Mouse (Mus musculus) intestine, embryonic 14.5 days (tissue): Measurements from ENCODE around the gene Actr6. TPM values are rescaled to one million over a fixed set of nuclear protein-coding genes. Genes with fewer than 3 reads are reported as not detected.
"Not testable (repeated sequence)": the region's sequence is repeated elsewhere in the genome, so short reads cannot be mapped to it uniquely, and the experiment has no call there.

Experiments used
- ATAC-seq: fragments of 200-750 bp; cut with Nextera tagmentation; replicated peaks from 2 replicates; pipeline ENCODE4 v1.8.0; 2017; ENCODE audit warnings: low read depth, moderate number of reproducible peaks, moderate TSS enrichment, moderate library complexity; ENCODE audit not compliant: low FRiP score, low TSS enrichment
- DNase-seq: peaks from one replicate; pipeline ENCODE4 v3.0.0-alpha.2; 2018; ENCODE audit warnings: low spot score
- H3K27ac ChIP-seq: fragments of 300-500 bp; sonication (generic); 2 replicates; pipeline ENCODE4 v1.5.1; 2014; ENCODE audit warnings: low read depth, mild to moderate bottlenecking, control low read depth
- H3K27me3 ChIP-seq: fragments of 300-500 bp; sonication (generic); replicated peaks from 2 replicates; pipeline ENCODE4 v1.6.1; 2014; ENCODE audit warnings: low read length, control low read depth; ENCODE audit not compliant: control insufficient read depth, insufficient read depth
- H3K36me3 ChIP-seq: fragments of 300-500 bp; sonication (generic); 2 replicates; pipeline ENCODE4 v1.6.1; 2014; ENCODE audit warnings: low read length, control low read depth; ENCODE audit not compliant: control insufficient read depth, insufficient read depth
- H3K4me1 ChIP-seq: fragments of 300-500 bp; sonication (generic); replicated peaks from 2 replicates; pipeline ENCODE4 v1.6.1; 2014; ENCODE audit warnings: low read length, control low read depth, mixed read lengths; ENCODE audit not compliant: control insufficient read depth, insufficient read depth
- H3K4me2 ChIP-seq: fragments of 300-500 bp; sonication (generic); 2 replicates; pipeline ENCODE4 v1.6.1; 2014; ENCODE audit warnings: low read length
- H3K4me3 ChIP-seq: fragments of 300-500 bp; sonication (generic); 2 replicates; pipeline ENCODE4 v1.5.1; 2014; ENCODE audit warnings: low read depth, low read length, control low read depth, mixed read lengths
- H3K9ac ChIP-seq: fragments of 300-500 bp; sonication (generic); 2 replicates; pipeline ENCODE4 v1.6.1; 2014; ENCODE audit warnings: mild to moderate bottlenecking, low read length
- H3K9me3 ChIP-seq: fragments of 300-500 bp; sonication (generic); 2 replicates; pipeline ENCODE4 v1.6.1; 2016; ENCODE audit warnings: low read length, control low read depth; ENCODE audit not compliant: control insufficient read depth
- WGBS: fragments of 180-500 bp; shearing (Covaris S2); extraction: QIAGEN DNeasy Blood & Tissue Kit; methylation state at CpG from one replicate; pipeline ENCODE4 v1.1.7; 2014; 5-methylcytosine and 5-hydroxymethylcytosine counted together
- polyA plus RNA-seq: library from polyadenylated mRNA; unstranded; fragments of >200 nt; fragmentation: Nextera tagmentation; extraction: Ambion mirVana; gene quantifications from 2 replicates; pipeline ENCODE4 v1.2.1, GENCODE M21; 2014

Actr6 gene
- polyA plus RNA-seq, 1 experiment from 2014 or later: 26.0 TPM

- 0 out of 2 replicates have a peak, but pooled peaks cover 3% of the 10 kb centered on the region for H3K36me3 ChIP-seq
- no peak overlapping the region for H3K9ac ChIP-seq
- H3K4me1 ChIP-seq: peaks cover 6% of the 10 kb centered on the region
- no peaks in the 10 kb centered on the region for H3K9me3 ChIP-seq
- no peak overlapping the region for H3K27ac ChIP-seq
- H3K4me3 ChIP-seq: no peak overlapping the region
- no peak overlapping the region for H3K4me2 ChIP-seq
- ATAC-seq: no peak
- no peak for DNase-seq
- H3K27me3 ChIP-seq: no peaks in the 10 kb centered on the region
- 87% methylated on average over 4 of the region's 4 CpGs for WGBS
Measured at GRCm38 (mm10) chr10:89681706-89682105, 50.4 kb downstream of the Actr6 start.

- H3K9ac ChIP-seq: no peak overlapping the region
- no peak for DNase-seq
- H3K9me3 ChIP-seq: no peaks in the 10 kb centered on the region
- H3K36me3 ChIP-seq: 0 out of 2 replicates have a peak, but pooled peaks cover 3% of the 10 kb centered on the region
- no peak overlapping the region for H3K27ac ChIP-seq
- no peaks in the 10 kb centered on the region for H3K27me3 ChIP-seq
- no peak overlapping the region for H3K4me3 ChIP-seq
- H3K4me2 ChIP-seq: no peak overlapping the region
- WGBS: 86% methylated on average over 3 of the region's 3 CpGs
- H3K4me1 ChIP-seq: peaks cover 6% of the 10 kb centered on the region
- no peak for ATAC-seq
Measured at GRCm38 (mm10) chr10:89680517-89680916, 51.6 kb downstream of the Actr6 start.

- Histone ChIP-seq H3K27ac (no peak overlapping the region), H3K9ac (no peak overlapping the region), H3K4me2 (no peak overlapping the region), H3K9me3 (no peaks in the 10 kb centered on the region), H3K36me3 (0 out of 2 replicates have a peak, but pooled peaks cover 3% of the 10 kb centered on the region), H3K4me1 (no peaks in the 10 kb centered on the region), H3K4me3 (no peak overlapping the region), H3K27me3 (no peaks in the 10 kb centered on the region)
- ATAC-seq (no peak), DNase-seq (no peak)
- 95% methylated on average over 1 of the region's 1 CpGs for WGBS
Measured at GRCm38 (mm10) chr10:89679448-89679847, 52.6 kb downstream of the Actr6 start.

GRCm38 (mm10) chr10:89678054-89678453 lies 54.0 kb downstream of the Actr6 start:
- ATAC-seq: no peak
- Histone ChIP-seq H3K4me2 (no peak overlapping the region), H3K9me3 (no peaks in the 10 kb centered on the region), H3K36me3 (0 out of 2 replicates have a peak, but pooled peaks cover 3% of the 10 kb centered on the region), H3K27me3 (no peaks in the 10 kb centered on the region), H3K9ac (no peak overlapping the region), H3K4me1 (no peaks in the 10 kb centered on the region), H3K4me3 (no peak overlapping the region), H3K27ac (no peak overlapping the region)
- 95% methylated on average over 4 of the region's 4 CpGs for whole genome bisulfite sequencing
- no peak for DNase-seq

GRCm38 (mm10) chr10:89676609-89677008 lies 55.5 kb downstream of the Actr6 start:
- DNase-seq: no peak
- Histone ChIP-seq H3K36me3 (0 out of 2 replicates have a peak, but pooled peaks cover 3% of the 10 kb centered on the region), H3K27ac (no peak overlapping the region), H3K27me3 (no peaks in the 10 kb centered on the region), H3K9me3 (no peaks in the 10 kb centered on the region), H3K9ac (no peak overlapping the region), H3K4me1 (no peaks in the 10 kb centered on the region), H3K4me3 (no peak overlapping the region), H3K4me2 (no peak overlapping the region)
- WGBS: 77% methylated on average over 4 of the region's 4 CpGs
- no peak for ATAC-seq

- H3K27me3 ChIP-seq, ATAC-seq, H3K9me3 ChIP-seq, H3K4me1 ChIP-seq, H3K4me3 ChIP-seq, H3K36me3 ChIP-seq, DNase-seq, H3K9ac ChIP-seq, H3K27ac ChIP-seq, H3K4me2 ChIP-seq: not testable (repeated sequence)
- 93% methylated on average over 5 of the region's 5 CpGs for WGBS
Measured at GRCm38 (mm10) chr10:89670371-89670770, 61.7 kb downstream of the Actr6 start.

- Histone ChIP-seq H3K9me3 (no peaks in the 10 kb centered on the region), H3K4me1 (no peaks in the 10 kb centered on the region), H3K27me3 (no peaks in the 10 kb centered on the region), H3K27ac (no peak overlapping the region), H3K4me3 (no peak overlapping the region), H3K9ac (no peak overlapping the region), H3K4me2 (no peak overlapping the region), H3K36me3 (peaks cover 4% of the 10 kb centered on the region; the same call in 1 of the 2 replicates)
- ATAC-seq (no peak), DNase-seq (no peak)
- 83% methylated on average over 7 of the region's 7 CpGs for WGBS
Measured at GRCm38 (mm10) chr10:89667571-89667970, 64.5 kb downstream of the Actr6 start.

- DNase-seq (no peak), ATAC-seq (no peak)
- Histone ChIP-seq H3K4me3 (no peak overlapping the region), H3K27me3 (no peaks in the 10 kb centered on the region), H3K9me3 (no peaks in the 10 kb centered on the region), H3K27ac (no peak overlapping the region), H3K36me3 (peaks cover 14% of the 10 kb centered on the region), H3K4me1 (no peaks in the 10 kb centered on the region), H3K4me2 (no peak overlapping the region), H3K9ac (no peak overlapping the region)
- WGBS: 87% methylated on average over 9 of the region's 9 CpGs
Measured at GRCm38 (mm10) chr10:89665679-89666078, 66.4 kb downstream of the Actr6 start.

- no peaks in the 10 kb centered on the region for H3K27me3 ChIP-seq
- no peak overlapping the region for H3K4me2 ChIP-seq
- no peak overlapping the region for H3K27ac ChIP-seq
- no peak for ATAC-seq
- DNase-seq: no peak
- H3K36me3 ChIP-seq: peaks cover 16% of the 10 kb centered on the region
- no peaks in the 10 kb centered on the region for H3K9me3 ChIP-seq
- 93% methylated on average over 8 of the region's 8 CpGs for WGBS
- no peak overlapping the region for H3K9ac ChIP-seq
- H3K4me1 ChIP-seq: no peaks in the 10 kb centered on the region
- no peak overlapping the region for H3K4me3 ChIP-seq
Measured at GRCm38 (mm10) chr10:89664977-89665645, 67.0 kb downstream of the Actr6 start.
